Mouse (Mus musculus) forebrain, postnatal 0 days (tissue): ENCODE measurements around the gene Ccdc159. TPM values are rescaled to one million over a fixed set of nuclear protein-coding genes. Genes with fewer than 3 reads are reported as not detected.

ENCODE experiments used
- ATAC-seq: fragments of 200-750 bp; cut with Nextera tagmentation; 2 replicates; pipeline ENCODE4 v1.8.0; 2017; ENCODE audit warnings: mild to moderate bottlenecking, moderate library complexity
- DNase-seq: peaks from one replicate; pipeline ENCODE4 v3.0.0-alpha.2; 2015
- H3K27ac ChIP-seq: fragments of 300-500 bp; sonication (generic); 2 replicates; pipeline ENCODE4 v1.5.1; 2014; ENCODE audit warnings: low read depth, mild to moderate bottlenecking, antibody characterized with exemption, low read length, moderate library complexity, mixed read lengths
- H3K27me3 ChIP-seq: fragments of 300-500 bp; sonication (generic); 2 replicates; pipeline ENCODE4 v1.6.1; 2014; ENCODE audit warnings: mild to moderate bottlenecking, low read length, mixed read lengths; ENCODE audit not compliant: insufficient read depth
- H3K36me3 ChIP-seq: fragments of 300-500 bp; sonication (generic); 2 replicates; pipeline ENCODE4 v1.6.1; 2014; ENCODE audit warnings: mild to moderate bottlenecking, moderate library complexity; ENCODE audit not compliant: insufficient read depth
- H3K4me1 ChIP-seq: fragments of 300-500 bp; sonication (generic); 2 replicates; pipeline ENCODE4 v1.6.1; 2014; ENCODE audit warnings: antibody characterized with exemption; ENCODE audit not compliant: insufficient read depth
- H3K4me2 ChIP-seq: fragments of 300-500 bp; sonication (generic); 2 replicates; pipeline ENCODE4 v1.6.1; 2014; ENCODE audit warnings: low read depth, mild to moderate bottlenecking, moderate library complexity
- H3K4me3 ChIP-seq: fragments of 300-500 bp; sonication (generic); 2 replicates; pipeline ENCODE4 v1.5.1; 2014; ENCODE audit warnings: low read depth, low read length, mixed read lengths
- H3K9ac ChIP-seq: fragments of 300-500 bp; sonication (generic); 2 replicates; pipeline ENCODE4 v1.6.1; 2014; ENCODE audit warnings: mild to moderate bottlenecking
- H3K9me3 ChIP-seq: fragments of 300-500 bp; sonication (generic); 2 replicates; pipeline ENCODE4 v1.6.1; 2016; ENCODE audit warnings: low read length
- CTCF ChIP-seq: sonication (generic); IDR thresholded peaks from 2 replicates; pipeline ENCODE4 v1.5.1; 2016; ENCODE audit warnings: antibody characterized with exemption, control low read depth, low read depth
- WGBS: fragments of 180-500 bp; shearing (Covaris S2); extraction: QIAGEN DNeasy Blood & Tissue Kit; methylation state at CpG from one replicate; pipeline ENCODE4 v1.1.7; 2014; 5-methylcytosine and 5-hydroxymethylcytosine counted together
- polyA plus RNA-seq: library from polyadenylated mRNA; unstranded; fragments of >200 nt; fragmentation: Nextera tagmentation; extraction: Ambion mirVana; gene quantifications from 2 replicates; pipeline ENCODE4 v1.2.1, GENCODE M21; 2015
- total RNA-seq: library from RNA; depleted of rRNA; stranded (reverse); fragments of >200 nt; gene quantifications from 2 replicates; pipeline ENCODE4 v1.2.3, GENCODE M21; 2014

The Ccdc159 gene
- total and polyA plus RNA-seq, 2 experiments from 2014 or later: 4.1 to 8.6 TPM

DNA sequence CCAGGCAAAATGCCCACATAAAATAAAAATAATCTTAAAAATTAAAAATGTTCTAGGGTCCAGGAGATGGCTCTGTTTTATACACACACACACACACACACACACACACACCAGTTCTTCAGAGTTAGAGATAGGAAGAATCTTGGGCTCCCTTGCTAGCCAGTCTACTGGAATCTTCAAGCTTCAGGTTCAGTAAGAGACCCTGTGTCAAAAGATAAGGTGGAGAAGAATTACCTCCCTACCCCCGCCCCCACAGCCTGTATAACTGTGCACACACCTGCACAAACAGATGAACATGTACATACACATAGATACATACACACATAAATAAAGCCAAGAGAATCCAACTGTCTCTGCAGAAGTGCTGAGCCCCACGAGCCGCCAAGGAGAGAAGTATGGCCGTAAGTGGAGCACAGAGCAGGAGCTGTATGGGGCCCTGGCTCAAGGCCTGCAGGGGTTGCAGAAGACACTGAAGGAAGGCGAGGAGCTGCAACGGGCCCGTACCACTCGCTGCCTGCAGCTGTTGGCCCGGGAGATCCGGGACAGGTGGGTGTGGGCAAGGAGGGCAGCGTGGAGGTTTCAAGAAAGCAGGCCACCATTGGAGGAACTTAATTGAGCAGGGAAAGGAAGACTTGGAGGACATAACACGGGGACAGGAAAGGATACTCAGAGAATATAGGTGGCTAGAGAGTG is 5.3 kb downstream of the Ccdc159 start:
- no peak for TF ChIP-seq CTCF
- H3K36me3 ChIP-seq: no peaks in the 10 kb centered on the region

DNA sequence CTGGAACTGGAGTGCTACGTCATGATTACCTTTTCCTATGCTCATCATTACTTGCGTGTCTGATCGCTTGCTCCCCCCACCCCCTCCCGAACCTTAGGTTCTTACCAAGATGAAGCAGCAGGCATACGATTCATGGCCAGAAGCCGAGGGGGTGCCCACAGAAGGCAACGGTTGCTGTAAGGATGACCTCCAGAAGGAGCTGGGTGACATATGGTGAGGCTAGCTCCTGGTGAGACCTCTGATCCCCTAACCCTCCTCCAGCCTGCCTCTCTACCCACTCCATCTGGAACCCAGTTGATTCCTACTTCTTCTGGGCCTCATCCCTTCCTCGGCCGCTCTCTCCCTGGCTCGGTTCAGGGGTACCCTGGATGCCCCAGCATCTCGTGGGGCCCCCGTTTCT is 6.8 kb downstream of the Ccdc159 start:
- Histone ChIP-seq H3K9me3 (no peaks in the 10 kb centered on the region), H3K4me1 (peaks cover 11% of the 10 kb centered on the region; the same call in 1 of the 2 replicates), H3K36me3 (peaks cover under 1% of the 10 kb centered on the region; the same call in 1 of the 2 replicates), H3K4me3 (no peak overlapping the region), H3K27ac (no peak overlapping the region), H3K9ac (no peak overlapping the region), H3K4me2 (no peak overlapping the region), H3K27me3 (no peaks in the 10 kb centered on the region)
- ATAC-seq (no peak), DNase-seq (no peak)
- no peak for TF ChIP-seq CTCF
- 91% methylated on average over 12 of the region's 12 CpGs for WGBS

More for the DNA sequence above, 5.3 kb downstream of the Ccdc159 start:
- Histone ChIP-seq H3K4me1 (peaks cover 5% of the 10 kb centered on the region; the same call in 1 of the 2 replicates), H3K9ac (no peak overlapping the region), H3K27ac (no peak overlapping the region), H3K27me3 (no peaks in the 10 kb centered on the region), H3K9me3 (no peaks in the 10 kb centered on the region), H3K4me2 (no peak overlapping the region), H3K4me3 (no peak overlapping the region)
- WGBS: 56% methylated on average over 12 of the region's 12 CpGs
- ATAC-seq: no peak
- no peak for DNase-seq

DNA sequence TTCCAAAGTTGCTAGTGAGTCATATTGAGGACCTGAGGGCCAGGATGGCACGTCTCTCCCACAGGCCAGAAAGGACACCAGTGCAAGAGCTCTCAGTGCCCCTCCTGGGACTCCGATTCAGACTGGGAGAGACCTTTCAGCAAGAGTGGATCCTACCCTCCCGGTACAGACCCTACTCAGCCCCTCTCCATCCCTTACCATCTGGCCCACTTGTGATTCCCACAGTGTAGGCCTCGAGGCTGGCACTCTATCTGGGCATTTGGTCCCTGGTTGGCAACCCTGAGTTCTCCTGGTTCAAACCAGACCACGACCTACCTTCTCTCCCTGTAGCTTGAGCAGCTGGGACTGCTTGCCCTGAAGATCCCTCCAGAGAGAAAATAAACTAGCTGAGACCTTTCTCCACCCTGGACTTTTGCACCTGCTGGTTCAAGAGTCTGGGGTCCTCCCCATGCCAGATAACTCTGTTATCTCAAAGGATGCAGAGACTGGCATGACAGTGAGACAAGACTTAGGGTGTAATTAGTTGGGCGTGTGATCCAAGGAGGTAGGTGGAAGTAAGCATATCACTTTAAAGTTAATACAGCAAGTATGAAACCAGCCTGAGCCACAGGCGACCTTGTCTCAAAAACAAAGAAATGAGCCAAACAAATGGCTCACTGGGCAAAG is 8.3 kb downstream of the Ccdc159 start:
- H3K4me2 ChIP-seq: peak overlapping the region; percentile 69
- no peaks in the 10 kb centered on the region for H3K27me3 ChIP-seq

DNA sequence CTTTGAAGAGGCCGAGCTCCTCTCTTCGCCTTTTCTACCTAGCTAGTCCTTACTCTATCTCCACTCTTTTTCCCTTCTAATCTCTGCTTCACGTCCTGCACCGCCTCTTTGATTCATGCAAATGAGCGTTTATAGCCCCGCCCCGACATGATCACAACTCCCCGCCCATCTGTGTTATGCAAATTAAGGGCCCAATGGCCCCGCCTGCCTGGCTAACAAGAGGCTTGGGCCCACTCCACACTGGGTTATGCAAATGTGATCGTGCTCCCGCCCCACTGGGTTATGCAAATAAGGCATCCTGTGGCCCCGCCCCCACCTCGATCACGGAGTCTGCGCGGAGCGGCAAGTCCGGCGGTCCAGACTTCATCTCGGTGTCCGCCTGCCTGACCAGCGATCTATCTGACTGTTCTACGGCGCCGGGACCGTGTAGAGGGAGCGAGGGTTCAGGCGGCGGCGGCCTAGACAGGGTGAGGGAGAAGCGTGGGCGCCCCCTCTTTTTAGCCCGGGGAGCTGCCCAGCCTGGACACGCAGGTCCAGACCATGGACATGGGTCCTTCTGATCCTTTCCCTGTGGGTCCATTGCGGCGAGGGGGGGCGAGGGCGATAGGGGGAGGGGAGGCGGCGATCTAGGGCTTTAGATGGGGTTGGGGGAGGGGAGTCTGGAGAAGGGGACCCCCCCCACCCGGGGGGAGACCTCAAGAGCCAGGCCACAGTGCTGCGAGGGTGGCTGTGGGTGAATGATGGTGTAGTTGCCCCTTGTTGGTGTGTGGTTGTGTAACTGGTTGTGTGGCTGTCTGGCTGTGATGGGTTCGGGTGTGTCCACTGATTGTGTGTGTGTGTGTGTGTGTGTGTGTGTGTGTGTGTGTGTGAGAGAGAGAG is 9.7 kb downstream of the Ccdc159 start, which contains the start of gene Plppr2:
Plppr2 (plus strand) TSS at position 342 of the 879 bp plus-strand sequence.
- Histone ChIP-seq H3K4me2 (peak within 1 kb of the TSS; percentile 69), H3K4me3 (peak within 1 kb of the TSS; percentile 82), H3K27ac (peak within 1 kb of the TSS; percentile 89), H3K4me1 (peaks cover 11% of the 10 kb centered on the region; the same call in 1 of the 2 replicates), H3K9me3 (no peaks in the 10 kb centered on the region), H3K36me3 (peaks cover 18% of the 10 kb centered on the region), H3K27me3 (no peaks in the 10 kb centered on the region), H3K9ac (peak within 1 kb of the TSS; percentile 87)
- peak; percentile 26; the same call in 1 of the 2 replicates for TF ChIP-seq CTCF
- DNase-seq (peak; percentile 98), ATAC-seq (peak; percentile 95)
- WGBS: 4% methylated on average over 42 of the region's 43 CpGs

More for the DNA sequence above, 8.3 kb downstream of the Ccdc159 start:
- Histone ChIP-seq H3K36me3 (peaks cover 8% of the 10 kb centered on the region), H3K9ac (no peak overlapping the region), H3K9me3 (no peaks in the 10 kb centered on the region), H3K4me1 (peaks cover 11% of the 10 kb centered on the region; the same call in 1 of the 2 replicates), H3K27ac (no peak overlapping the region), H3K4me3 (no peak overlapping the region)
- no peak for TF ChIP-seq CTCF
- ATAC-seq (no peak), DNase-seq (no peak)
- WGBS: 85% methylated on average over 7 of the region's 7 CpGs

DNA sequence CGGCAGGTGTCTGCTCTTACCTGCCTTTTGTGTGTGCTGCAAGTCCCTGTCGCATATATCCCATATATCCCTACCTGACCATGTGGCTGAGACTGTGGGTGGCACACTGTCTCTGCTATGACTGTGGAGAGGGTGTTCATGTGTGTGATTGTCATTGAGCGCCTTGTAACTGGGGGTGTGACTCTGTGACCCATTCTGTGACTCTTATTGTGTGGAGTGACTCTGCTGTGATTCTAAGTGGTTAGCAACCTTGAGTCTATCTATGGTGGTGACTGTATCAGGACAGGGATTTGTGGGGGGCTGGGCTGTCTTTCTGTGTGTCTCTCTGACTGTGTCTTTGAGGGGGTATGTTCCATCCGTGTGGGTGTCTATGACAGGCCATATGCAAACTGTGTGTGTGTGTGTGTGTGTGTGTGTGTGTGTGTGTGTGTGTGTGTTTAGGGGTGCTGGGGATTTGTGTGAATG is 10.5 kb downstream of the Ccdc159 start:
- H3K4me1 ChIP-seq: peaks cover 11% of the 10 kb centered on the region; the same call in 1 of the 2 replicates
- H3K36me3 ChIP-seq: peaks cover 22% of the 10 kb centered on the region
- peak overlapping the region; percentile 69 for H3K4me2 ChIP-seq
- no peak for TF ChIP-seq CTCF
- peak; percentile 25 for ATAC-seq
- WGBS: 66% methylated on average over 4 of the region's 4 CpGs
- peak overlapping the region; percentile 89; the same call in 1 of the 2 replicates for H3K27ac ChIP-seq
- DNase-seq: peak; percentile 51
- peak overlapping the region; percentile 82 for H3K4me3 ChIP-seq
- no peaks in the 10 kb centered on the region for H3K9me3 ChIP-seq
- peak overlapping the region; percentile 87 for H3K9ac ChIP-seq
- no peaks in the 10 kb centered on the region for H3K27me3 ChIP-seq

DNA sequence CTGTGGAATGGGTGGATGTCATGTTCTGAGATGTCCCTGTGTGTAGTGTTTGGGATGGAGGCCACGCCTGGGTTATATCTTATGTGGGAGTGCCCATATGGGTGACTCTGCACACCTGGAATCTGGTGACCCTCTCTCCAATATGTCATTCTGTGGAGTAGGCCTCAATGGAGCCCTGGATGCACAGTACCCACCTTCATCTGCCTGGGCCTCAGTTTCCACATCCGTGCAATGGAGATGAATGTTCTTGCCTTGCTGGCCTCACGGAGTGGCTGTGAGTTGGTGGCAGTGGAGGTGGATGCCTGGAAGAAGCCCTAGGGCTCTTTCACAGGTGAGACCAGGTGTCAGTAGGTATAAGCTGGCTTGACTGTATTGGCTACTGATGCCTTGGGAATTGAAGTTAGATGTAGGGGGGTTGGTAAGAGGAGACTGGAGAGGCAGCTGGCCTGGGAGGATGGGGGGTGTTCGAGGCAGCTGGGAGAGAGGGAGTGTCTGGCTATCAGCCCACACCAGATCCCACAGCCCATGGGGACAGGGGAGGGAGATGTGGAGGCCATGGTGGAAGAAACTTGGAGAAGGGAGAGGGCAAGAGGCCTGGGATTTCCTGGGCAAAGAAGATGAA is 11.1 kb downstream of the Ccdc159 start:
- Histone ChIP-seq H3K36me3 (peaks cover 22% of the 10 kb centered on the region), H3K9ac (0 out of 2 replicates have a peak overlapping the region, but pooled peaks have one; percentile 87), H3K9me3 (no peaks in the 10 kb centered on the region), H3K4me2 (peak overlapping the region; percentile 69), H3K27ac (no peak overlapping the region), H3K4me1 (peaks cover 11% of the 10 kb centered on the region; the same call in 1 of the 2 replicates), H3K4me3 (peak overlapping the region; percentile 82), H3K27me3 (no peaks in the 10 kb centered on the region)
- no peak for TF ChIP-seq CTCF
- 75% methylated on average over 4 of the region's 4 CpGs for WGBS
- no peak for DNase-seq
- no peak for ATAC-seq
